Mouse (Mus musculus) liver, embryonic 11.5 days (tissue): ENCODE data around the gene Podn. TPM values are rescaled to one million over a fixed set of nuclear protein-coding genes. Genes with fewer than 3 reads are reported as not detected.

ENCODE experiments used
- ATAC-seq: fragments of 200-750 bp; cut with Nextera tagmentation; replicated peaks from 2 replicates; pipeline ENCODE4 v1.8.0; 2017; ENCODE audit warnings: moderate number of reproducible peaks, mild to moderate bottlenecking, moderate TSS enrichment, moderate library complexity; ENCODE audit not compliant: low FRiP score
- DNase-seq: peaks from one replicate; pipeline ENCODE4 v3.0.0-alpha.2; 2017; ENCODE audit warnings: low spot score
- H3K27ac ChIP-seq: fragments of 300-500 bp; sonication (generic); 2 replicates; pipeline ENCODE4 v1.5.1; 2014; ENCODE audit warnings: mild to moderate bottlenecking, low read depth, low read length, control low read depth
- H3K27me3 ChIP-seq: fragments of 300-500 bp; sonication (generic); replicated peaks from 2 replicates; pipeline ENCODE4 v1.6.1; 2014; ENCODE audit warnings: low read length, mixed read lengths; ENCODE audit not compliant: control insufficient read depth, insufficient read depth
- H3K36me3 ChIP-seq: fragments of 300-500 bp; sonication (generic); 2 replicates; pipeline ENCODE4 v1.6.1; 2014; ENCODE audit warnings: mild to moderate bottlenecking, low read length, moderate library complexity, mixed read lengths; ENCODE audit not compliant: control insufficient read depth, insufficient read depth
- H3K4me1 ChIP-seq: fragments of 300-500 bp; sonication (generic); replicated peaks from 2 replicates; pipeline ENCODE4 v1.6.1; 2014; ENCODE audit warnings: low read length, mixed read lengths; ENCODE audit not compliant: control insufficient read depth, insufficient read depth
- H3K4me2 ChIP-seq: fragments of 300-500 bp; sonication (generic); 2 replicates; pipeline ENCODE4 v1.6.1; 2014; ENCODE audit warnings: mild to moderate bottlenecking, control low read depth, moderate library complexity
- H3K4me3 ChIP-seq: fragments of 300-500 bp; sonication (generic); 2 replicates; pipeline ENCODE4 v1.5.1; 2014; ENCODE audit warnings: low read depth, low read length, control low read depth
- H3K9ac ChIP-seq: fragments of 300-500 bp; sonication (generic); 2 replicates; pipeline ENCODE4 v1.6.1; 2014; ENCODE audit warnings: low read depth, low read length, control low read depth
- H3K9me3 ChIP-seq: fragments of 300-500 bp; sonication (generic); 2 replicates; pipeline ENCODE4 v1.6.1; 2016; ENCODE audit warnings: low read length, inconsistent platforms, mixed read lengths; ENCODE audit not compliant: control insufficient read depth
- WGBS: fragments of 180-500 bp; shearing (Covaris S2); extraction: QIAGEN DNeasy Blood & Tissue Kit; methylation state at CpG from one replicate; pipeline ENCODE4 v1.1.7; 2014; 5-methylcytosine and 5-hydroxymethylcytosine counted together
- polyA plus RNA-seq: library from polyadenylated mRNA; unstranded; fragments of >200 nt; fragmentation: Nextera tagmentation; extraction: Ambion mirVana; gene quantifications from 2 replicates; pipeline ENCODE4 v1.2.1, GENCODE M21; 2014

Podn gene
- polyA plus RNA-seq, 1 experiment from 2014 or later, result 0.92 TPM

GRCm38 (mm10) chr4:108026193-108026592 is 70.1 kb downstream of the Podn start:
- H3K9ac ChIP-seq, result no peak overlapping the region
- no peaks in the 10 kb centered on the region for H3K36me3 ChIP-seq
- peak overlapping the region; percentile 49; the same call in 1 of the 2 replicates for H3K27ac ChIP-seq
- WGBS, result 22% methylated on average over 3 of the region's 3 CpGs
- no peak overlapping the region for H3K4me3 ChIP-seq
- H3K27me3 ChIP-seq, result peaks cover 29% of the 10 kb centered on the region
- H3K4me1 ChIP-seq, result peaks cover 11% of the 10 kb centered on the region
- DNase-seq (no peak), ATAC-seq (peak; percentile 86)
- no peak overlapping the region for H3K4me2 ChIP-seq
- no peaks in the 10 kb centered on the region for H3K9me3 ChIP-seq

- 0 out of 2 replicates have a peak overlapping the region, but pooled peaks have one; percentile 2 for H3K4me3 ChIP-seq
- peaks cover 19% of the 10 kb centered on the region for H3K27me3 ChIP-seq
- H3K9me3 ChIP-seq, result no peaks in the 10 kb centered on the region
- 2% methylated on average over 10 of the region's 10 CpGs for WGBS
- ATAC-seq (peak; percentile 73), DNase-seq (no peak)
- H3K4me1 ChIP-seq, result peaks cover 8% of the 10 kb centered on the region
- H3K9ac ChIP-seq, result no peak overlapping the region
- no peaks in the 10 kb centered on the region for H3K36me3 ChIP-seq
- no peak overlapping the region for H3K27ac ChIP-seq
- H3K4me2 ChIP-seq, result peak overlapping the region; percentile 38
Observed at GRCm38 (mm10) chr4:108025269-108025668, 71.0 kb downstream of the Podn start.

DNA sequence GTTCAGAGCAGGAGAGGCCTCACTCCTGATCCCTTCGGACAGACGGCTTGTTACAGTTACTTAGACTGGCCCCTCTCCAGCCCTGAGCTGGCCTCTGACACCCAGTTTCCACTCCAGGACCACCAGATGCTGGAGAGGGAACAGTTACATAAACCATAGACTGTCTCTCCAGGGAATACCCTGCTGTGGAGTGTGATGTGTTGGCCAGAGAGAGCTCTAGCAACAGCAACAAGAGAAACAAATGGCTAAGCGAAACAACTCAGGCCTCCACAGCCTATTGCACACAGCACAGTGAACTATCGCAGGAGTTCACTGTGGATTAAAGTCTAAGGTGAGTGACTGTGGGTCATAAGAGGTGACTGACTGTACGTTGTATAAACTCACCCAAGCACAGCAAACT is 71.6 kb downstream of the Podn start:
- DNase-seq (no peak), ATAC-seq (no peak)
- no peaks in the 10 kb centered on the region for H3K36me3 ChIP-seq
- no peak overlapping the region for H3K4me3 ChIP-seq
- WGBS, result 79% methylated on average over 5 of the region's 5 CpGs
- no peak overlapping the region for H3K4me2 ChIP-seq
- H3K27ac ChIP-seq, result no peak overlapping the region
- no peaks in the 10 kb centered on the region for H3K9me3 ChIP-seq
- no peak overlapping the region for H3K9ac ChIP-seq
- peaks cover 8% of the 10 kb centered on the region for H3K4me1 ChIP-seq
- peaks cover 13% of the 10 kb centered on the region for H3K27me3 ChIP-seq

DNA sequence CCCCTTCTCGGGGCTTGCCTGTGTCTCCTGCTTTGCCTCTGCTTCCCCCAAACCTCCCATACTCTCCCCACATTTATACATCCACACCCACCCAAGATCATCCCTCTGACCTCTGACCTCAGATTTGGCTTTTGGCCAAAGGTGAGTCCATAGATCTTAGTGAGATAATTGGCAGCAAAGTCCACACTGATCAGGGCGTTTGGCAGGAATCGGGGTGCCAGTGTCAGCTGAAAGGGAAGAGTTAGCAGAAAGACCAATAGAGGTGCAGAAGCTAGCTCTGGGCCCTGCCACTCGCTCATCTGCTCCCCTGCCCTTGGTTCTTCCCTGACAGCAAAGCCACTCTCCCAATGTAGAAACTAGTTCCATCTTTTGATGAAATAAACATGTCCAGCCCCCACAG is 73.1 kb downstream of the Podn start:
- Histone ChIP-seq H3K4me1 (peaks cover 8% of the 10 kb centered on the region), H3K4me3 (no peak overlapping the region), H3K27me3 (peaks cover 6% of the 10 kb centered on the region; the same call in 1 of the 2 replicates), H3K9ac (no peak overlapping the region), H3K27ac (no peak overlapping the region), H3K9me3 (no peaks in the 10 kb centered on the region), H3K4me2 (no peak overlapping the region), H3K36me3 (no peaks in the 10 kb centered on the region)
- DNase-seq (no peak), ATAC-seq (no peak)
- WGBS, result 82% methylated on average over 4 of the region's 4 CpGs

DNA sequence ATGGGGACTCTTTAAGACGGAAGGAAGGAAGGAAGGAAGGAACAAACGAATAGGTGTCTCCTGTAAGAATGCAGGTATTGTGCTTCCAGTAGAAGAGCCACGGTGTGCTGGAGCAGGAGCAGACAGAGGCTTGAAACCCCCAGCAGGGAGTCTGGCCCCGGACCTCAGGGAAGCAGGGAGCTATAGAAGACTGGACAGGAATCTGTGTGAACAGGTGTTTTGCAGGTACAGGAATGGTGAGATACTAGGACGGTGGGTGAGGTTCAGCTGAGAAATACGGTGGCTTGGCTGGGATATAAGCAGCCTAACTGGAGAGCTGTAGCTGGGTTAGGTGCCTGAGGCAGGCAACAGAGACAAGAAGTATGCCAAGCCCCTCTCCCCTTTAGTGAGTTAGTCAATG is 76.1 kb downstream of the Podn start:
- Histone ChIP-seq H3K9ac (no peak overlapping the region), H3K4me3 (no peak overlapping the region), H3K4me2 (no peak overlapping the region), H3K27me3 (no peaks in the 10 kb centered on the region; the same call in 1 of the 2 replicates), H3K27ac (no peak overlapping the region), H3K36me3 (no peaks in the 10 kb centered on the region), H3K9me3 (no peaks in the 10 kb centered on the region), H3K4me1 (no peaks in the 10 kb centered on the region)
- no peak for ATAC-seq
- no peak for DNase-seq
- WGBS, result 81% methylated on average over 6 of the region's 6 CpGs

- H3K4me2 ChIP-seq, result no peak overlapping the region
- H3K9me3 ChIP-seq, result no peaks in the 10 kb centered on the region
- ATAC-seq (no peak), DNase-seq (no peak)
- no peaks in the 10 kb centered on the region for H3K36me3 ChIP-seq
- no peaks in the 10 kb centered on the region for H3K4me1 ChIP-seq
- H3K27ac ChIP-seq, result no peak overlapping the region
- WGBS, result 54% methylated on average over 14 of the region's 14 CpGs
- H3K27me3 ChIP-seq, result no peaks in the 10 kb centered on the region; the same call in 1 of the 2 replicates
- H3K9ac ChIP-seq, result no peak overlapping the region
- H3K4me3 ChIP-seq, result no peak overlapping the region
Observed at GRCm38 (mm10) chr4:108018961-108019921, 77.0 kb downstream of the Podn start.

- ATAC-seq (no peak), DNase-seq (no peak)
- Histone ChIP-seq H3K9ac (no peak overlapping the region), H3K9me3 (no peaks in the 10 kb centered on the region), H3K4me3 (no peak overlapping the region), H3K27me3 (no peaks in the 10 kb centered on the region; the same call in 1 of the 2 replicates), H3K4me2 (no peak overlapping the region), H3K36me3 (no peaks in the 10 kb centered on the region), H3K4me1 (no peaks in the 10 kb centered on the region), H3K27ac (no peak overlapping the region)
- 49% methylated on average over 10 of the region's 10 CpGs for WGBS
Observed at GRCm38 (mm10) chr4:108018241-108018923, 77.9 kb downstream of the Podn start.

- H3K9me3 ChIP-seq, result no peaks in the 10 kb centered on the region
- H3K4me1 ChIP-seq, result no peaks in the 10 kb centered on the region
- no peak overlapping the region for H3K4me3 ChIP-seq
- ATAC-seq, result no peak
- H3K27ac ChIP-seq, result no peak overlapping the region
- H3K27me3 ChIP-seq, result no peaks in the 10 kb centered on the region; the same call in 1 of the 2 replicates
- DNase-seq, result no peak
- no peaks in the 10 kb centered on the region for H3K36me3 ChIP-seq
- H3K4me2 ChIP-seq, result no peak overlapping the region
- WGBS, result 71% methylated on average over 7 of the region's 7 CpGs
- H3K9ac ChIP-seq, result no peak overlapping the region
Observed at GRCm38 (mm10) chr4:108017839-108018238, 78.4 kb downstream of the Podn start.
